Comparison of ENCODE assay signal across 8 mouse cellular contexts in genomic region chr15:99056332-99056731, GRCm38 (mm10). TPM values are rescaled to one million over a fixed set of nuclear protein-coding genes. Genes with fewer than 3 reads are reported as not detected.
DNase-seq lines count a peak whose midpoint lies in the region; ATAC-seq and TF ChIP-seq lines count a peak whose summit lies in the region.

No protein-coding gene starts in this region.

- H3K27me3 ChIP-seq in kidney, adult 2 months (replicated peaks; ENCODE audit: control insufficient read depth, insufficient read depth, low read length), result peaks cover 1% of the 10 kb centered on the region
- H3K27me3 ChIP-seq in heart, embryonic 13.5 days (replicated peaks), result peaks cover 99% of the 10 kb centered on the region
- H3K27me3 ChIP-seq in liver, embryonic 14.5 days (ENCODE audit: control insufficient read depth, insufficient read depth, low read length), result peaks cover 67% of the 10 kb centered on the region

- no peaks in the 10 kb centered on the region for H3K36me3 ChIP-seq in kidney, adult 2 months (ENCODE audit: control insufficient read depth, insufficient read depth, low read length)
- H3K36me3 ChIP-seq in heart, embryonic 13.5 days, result no peaks in the 10 kb centered on the region
- no peaks in the 10 kb centered on the region for H3K36me3 ChIP-seq in liver, embryonic 14.5 days (replicated peaks; ENCODE audit: control insufficient read depth, insufficient read depth, low read depth)

- no peak overlapping the region for H3K9ac ChIP-seq in heart, embryonic 13.5 days
- H3K9ac ChIP-seq in liver, embryonic 14.5 days (replicated peaks), result no peak overlapping the region

- no peak for DNase-seq in kidney, adult 2 months
- DNase-seq in kidney, adult 9 months, result no peak
- DNase-seq in WW6 (ENCODE audit: low read depth, low spot score), result peak; percentile 80
- peak in 2 of 3 experiments; percentile 36 for DNase-seq in liver, embryonic 14.5 days (ENCODE audit: low read depth in 3 of 3, low spot score in 3 of 3)
- no peak for DNase-seq in left cerebral cortex, adult 9 months (ENCODE audit: low spot score in 2 of 2)

- peak overlapping the region; percentile 82 for H3K4me2 ChIP-seq in heart, embryonic 13.5 days
- H3K4me2 ChIP-seq in liver, embryonic 14.5 days (ENCODE audit: low read depth), result no peak overlapping the region

- 6% methylated on average over 14 of the region's 14 CpGs for WGBS in kidney, adult 2 months
- WGBS in heart, embryonic 13.5 days, result 10% methylated on average over 14 of the region's 14 CpGs
- 9% methylated on average over 14 of the region's 14 CpGs for WGBS in liver, embryonic 14.5 days (ENCODE audit: insufficient replicate concordance)
- 7% methylated on average over 14 of the region's 14 CpGs for WGBS in olfactory bulb, adult 2 months

- TF ChIP-seq CTCF in kidney, adult 2 months (conservative IDR thresholded peaks at IDR 0.05; ENCODE audit: insufficient read depth, insufficient read length, low read depth, low read length), result peak; percentile 70
- TF ChIP-seq CTCF in liver, embryonic 14.5 days (IDR thresholded peaks at IDR 0.05; ENCODE audit: low read depth), result peak; percentile 87
- TF ChIP-seq CTCF in olfactory bulb, adult 2 months (IDR thresholded peaks at IDR 0.05; ENCODE audit: insufficient read depth, low read depth, low read length), result peak; percentile 84; the same call in 1 of the 2 replicates

- no peak for TF ChIP-seq POLR2A in kidney, adult 2 months (IDR thresholded peaks at IDR 0.05; ENCODE audit: low read depth, low read length)
- TF ChIP-seq POLR2A in olfactory bulb, adult 2 months (IDR thresholded peaks at IDR 0.05; ENCODE audit: insufficient read depth, low read depth, low read length), result no peak

- no peaks in the 10 kb centered on the region for H3K9me3 ChIP-seq in heart, embryonic 13.5 days
- no peaks in the 10 kb centered on the region for H3K9me3 ChIP-seq in liver, embryonic 14.5 days (ENCODE audit: control insufficient read depth, low read length)

- no peaks in the 10 kb centered on the region for H3K4me1 ChIP-seq in kidney, adult 2 months (ENCODE audit: control insufficient read depth, insufficient read depth, low read length)
- H3K4me1 ChIP-seq in heart, embryonic 13.5 days, result peaks cover 40% of the 10 kb centered on the region
- no peaks in the 10 kb centered on the region for H3K4me1 ChIP-seq in liver, embryonic 14.5 days (replicated peaks; ENCODE audit: control insufficient read depth in 2 of 2, insufficient read depth in 2 of 2, low read length in 1 of 2)
- H3K4me1 ChIP-seq in olfactory bulb, adult 2 months (ENCODE audit: control insufficient read depth, insufficient read depth, low read length), result peaks cover 21% of the 10 kb centered on the region

- no peak overlapping the region for H3K4me3 ChIP-seq in kidney, adult 2 months (ENCODE audit: insufficient read depth, low read depth, low read length)
- H3K4me3 ChIP-seq in heart, embryonic 13.5 days, result peak overlapping the region; percentile 52
- no peak overlapping the region for H3K4me3 ChIP-seq in liver, embryonic 14.5 days (ENCODE audit: insufficient read depth in 1 of 2, low read depth in 2 of 2, low read length in 2 of 2)
- H3K4me3 ChIP-seq in olfactory bulb, adult 2 months (ENCODE audit: insufficient read depth, low read depth, low read length), result no peak overlapping the region

- no peak for TF ChIP-seq EP300 in liver, embryonic 14.5 days (IDR thresholded peaks at IDR 0.05; ENCODE audit: low read depth)

- no peak overlapping the region for H3K27ac ChIP-seq in kidney, adult 2 months (ENCODE audit: insufficient read depth, low read depth, low read length)
- no peak overlapping the region for H3K27ac ChIP-seq in heart, embryonic 13.5 days (replicated peaks)
- H3K27ac ChIP-seq in liver, embryonic 14.5 days, result no peak overlapping the region
- no peak overlapping the region for H3K27ac ChIP-seq in olfactory bulb, adult 2 months (ENCODE audit: insufficient read depth, low read depth, low read length)

- ATAC-seq in heart, embryonic 13.5 days (ENCODE audit: extremely low read depth, insufficient number of reproducible peaks, low FRiP score, low TSS enrichment), result no peak
- no peak for ATAC-seq in liver, embryonic 14.5 days (ENCODE audit: insufficient read depth)
- no peak for ATAC-seq in frontal cortex, adult (ENCODE audit: low TSS enrichment)

RNA-seq across cellular contexts. Expression of gene Prph, which starts 1.4 kb away (rescaled TPM):
- 1.7 and 3.2 TPM in 2 replicates for polyA plus RNA-seq in kidney, adult 2 months (2012; rRNA removed)
- polyA plus RNA-seq in heart, embryonic 13.5 days (2015; fragmentation: Nextera tagmentation; extraction: Ambion mirVana), result 0.56 and 1.7 TPM in 2 replicates
- 1.1 and 1.2 TPM in 2 replicates for polyA plus RNA-seq in liver, embryonic 14.5 days (2012; rRNA removed)
- 0.32 and 0.53 TPM in 2 replicates for polyA plus RNA-seq in liver, embryonic 14.5 days (2014; fragmentation: Nextera tagmentation; extraction: Ambion mirVana)
- not detected in 2 replicates for polyA plus RNA-seq in olfactory bulb, adult 2 months (2012; ENCODE audit: insufficient read depth, insufficient read length, low replicate concordance, missing spikeins)

RNA-seq across cellular contexts. Expression of gene Troap, which starts 18.0 kb away (rescaled TPM):
- polyA plus RNA-seq in kidney, adult 2 months (2012; rRNA removed), result 0.29 and 0.33 TPM in 2 replicates
- 27.1 and 27.8 TPM in 2 replicates for polyA plus RNA-seq in heart, embryonic 13.5 days (2015; fragmentation: Nextera tagmentation; extraction: Ambion mirVana)
- polyA plus RNA-seq in liver, embryonic 14.5 days (2012; rRNA removed), result 14.3 and 15.7 TPM in 2 replicates
- 11.1 and 12.1 TPM in 2 replicates for polyA plus RNA-seq in liver, embryonic 14.5 days (2014; fragmentation: Nextera tagmentation; extraction: Ambion mirVana)
- polyA plus RNA-seq in olfactory bulb, adult 2 months (2012; ENCODE audit: insufficient read depth, insufficient read length, low replicate concordance, missing spikeins), result not detected in 2 replicates

RNA-seq across cellular contexts. Expression of gene Tuba1c, which starts 26.6 kb away (rescaled TPM):
- 128 and 146 TPM in 2 replicates for polyA plus RNA-seq in kidney, adult 2 months (2012; rRNA removed)
- polyA plus RNA-seq in heart, embryonic 13.5 days (2015; fragmentation: Nextera tagmentation; extraction: Ambion mirVana), result 150 and 158 TPM in 2 replicates
- 273 and 373 TPM in 2 replicates for polyA plus RNA-seq in liver, embryonic 14.5 days (2012; rRNA removed)
- polyA plus RNA-seq in liver, embryonic 14.5 days (2014; fragmentation: Nextera tagmentation; extraction: Ambion mirVana), result 277 and 278 TPM in 2 replicates
- polyA plus RNA-seq in olfactory bulb, adult 2 months (2012; ENCODE audit: insufficient read depth, insufficient read length, low replicate concordance, missing spikeins), result not detected in 2 replicates

RNA-seq across cellular contexts. Expression of gene C1ql4, which starts 31.3 kb away (rescaled TPM):
- 0.44 and 0.61 TPM in 2 replicates for polyA plus RNA-seq in kidney, adult 2 months (2012; rRNA removed)
- polyA plus RNA-seq in heart, embryonic 13.5 days (2015; fragmentation: Nextera tagmentation; extraction: Ambion mirVana), result 0.16 and 0.25 TPM in 2 replicates
- not detected in 2 replicates for polyA plus RNA-seq in liver, embryonic 14.5 days (2012; rRNA removed)
- not detected in 2 replicates for polyA plus RNA-seq in liver, embryonic 14.5 days (2014; fragmentation: Nextera tagmentation; extraction: Ambion mirVana)
- not detected in 2 replicates for polyA plus RNA-seq in olfactory bulb, adult 2 months (2012; ENCODE audit: insufficient read depth, insufficient read length, low replicate concordance, missing spikeins)

RNA-seq across cellular contexts. Expression of gene Dnajc22, which starts 36.6 kb away (rescaled TPM):
- polyA plus RNA-seq in kidney, adult 2 months (2012; rRNA removed), result 49.9 and 53.4 TPM in 2 replicates
- 1.0 and 1.8 TPM in 2 replicates for polyA plus RNA-seq in heart, embryonic 13.5 days (2015; fragmentation: Nextera tagmentation; extraction: Ambion mirVana)
- 11.4 and 12.1 TPM in 2 replicates for polyA plus RNA-seq in liver, embryonic 14.5 days (2012; rRNA removed)
- 10.9 and 11.6 TPM in 2 replicates for polyA plus RNA-seq in liver, embryonic 14.5 days (2014; fragmentation: Nextera tagmentation; extraction: Ambion mirVana)
- not detected in 2 replicates for polyA plus RNA-seq in olfactory bulb, adult 2 months (2012; ENCODE audit: insufficient read depth, insufficient read length, low replicate concordance, missing spikeins)

Comparison
In these comparisons a context has a peak if more than half of its experiments do, and no peak if none do; other contexts are left out.
1. DNase-seq: peak in WW6 (single experiment) and liver, embryonic 14.5 days (2 of 3); none in kidney, adult 2 months (single experiment), kidney, adult 9 months (single experiment) and left cerebral cortex, adult 9 months (0 of 2).
2. RNA of gene Tuba1c, which starts 26.6 kb away (polyA plus RNA-seq): 273 to 373 TPM in liver, embryonic 14.5 days, 150 to 158 TPM in heart, embryonic 13.5 days and 128 to 146 TPM in kidney, adult 2 months; not detected in olfactory bulb, adult 2 months; every median in the first group is over 100 times any median in the second.
3. Peak in every context shown above with its lines, with median percentiles within 50 percentile points of each other: CTCF ChIP-seq.